Mouse (Mus musculus): ENCODE results near the gene Rgs6. TPM values are rescaled to one million over a fixed set of nuclear protein-coding genes. Genes with fewer than 3 reads are reported as not detected.

Gene Rgs6
- total RNA-seq, 2 experiments from 2014 or later = 12.6 to 13.8 TPM

GRCm38 (mm10) chr12:83143574-83143973 is 555.5 kb downstream of the Rgs6 start:
- intact Hi-C loops (cut with DNase I) = no loop called here

GRCm38 (mm10) chr12:83145074-83145473 is 557.0 kb downstream of the Rgs6 start:
- intact Hi-C loops (cut with DNase I) = no loop called here
- DNase-seq (ENCODE audit: low spot score) = no peak

More at GRCm38 (mm10) chr12:83143574-83143973, 555.5 kb downstream of the Rgs6 start:
- no peak for DNase-seq (ENCODE audit: low spot score)

DNA sequence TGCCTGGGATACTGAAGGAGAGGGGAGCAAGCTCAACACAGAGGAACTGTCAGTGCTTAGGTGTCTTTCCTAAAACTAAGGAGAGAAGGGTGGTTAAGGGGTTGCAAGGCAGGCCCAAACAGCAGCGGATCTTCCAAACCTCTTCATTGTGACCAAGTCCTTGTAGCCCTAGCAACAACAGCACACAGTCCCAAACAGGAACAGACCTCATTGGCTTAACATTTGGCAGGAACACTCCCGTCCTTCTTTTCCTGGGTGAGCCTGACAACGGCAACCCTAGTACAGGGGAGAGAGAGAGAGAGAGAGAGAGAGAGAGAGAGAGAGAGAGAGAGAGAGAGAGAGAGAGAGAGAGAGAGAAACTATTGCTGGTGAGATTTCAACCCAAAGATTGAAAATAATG is 557.8 kb downstream of the Rgs6 start:
- intact Hi-C loops (cut with DNase I) = no loop called here
- no peak for DNase-seq (ENCODE audit: low spot score)

DNA sequence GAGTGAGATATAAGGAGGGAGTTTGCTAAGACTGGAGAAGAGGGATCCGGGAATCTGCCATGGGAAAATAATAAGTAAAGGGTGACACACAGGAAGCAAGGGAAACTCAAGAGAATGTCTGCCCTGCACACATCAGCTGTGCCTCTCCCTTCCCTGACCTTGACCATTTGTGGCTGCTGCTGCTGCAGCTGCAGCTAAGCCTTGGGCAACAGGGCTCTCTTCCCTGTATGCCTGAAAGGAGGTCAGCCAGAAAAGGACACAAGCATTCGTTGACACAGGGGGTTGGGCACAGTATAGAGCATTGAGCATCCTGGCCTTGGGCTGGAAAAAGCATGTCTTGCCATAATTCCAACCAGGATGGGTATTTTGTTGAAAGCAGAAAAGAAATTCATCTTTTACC is 558.8 kb downstream of the Rgs6 start:
- intact Hi-C loops (cut with DNase I) = no loop called here

DNA sequence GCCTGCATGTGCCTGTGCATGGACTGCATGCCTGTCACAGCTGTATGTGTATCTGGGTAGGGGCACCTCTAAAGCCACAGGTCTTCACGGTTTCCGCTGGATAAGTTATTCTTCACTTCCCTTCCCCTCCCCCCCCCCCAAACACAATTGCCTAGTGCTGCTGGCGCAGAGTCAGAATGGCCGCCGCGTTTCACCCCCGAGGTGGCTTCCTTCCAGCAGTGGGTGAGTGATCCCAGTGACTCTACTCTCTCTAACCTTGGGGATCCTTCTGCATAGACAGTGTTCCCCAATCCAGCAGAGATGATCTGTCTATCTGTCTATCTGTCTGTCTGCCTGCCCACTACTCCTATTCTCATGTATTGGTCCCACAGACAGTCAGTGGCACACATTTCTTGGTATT is 561.9 kb downstream of the Rgs6 start:
- DNase-seq (ENCODE audit: low spot score) = no peak
- intact Hi-C loops (cut with DNase I) = no loop called here

More for the DNA sequence above, 558.8 kb downstream of the Rgs6 start:
- no peak for DNase-seq (ENCODE audit: low spot score)

GRCm38 (mm10) chr12:83150813-83151212 is 562.7 kb downstream of the Rgs6 start:
- DNase-seq (ENCODE audit: low spot score) = no peak
- intact Hi-C loops (cut with DNase I) = no loop called here

GRCm38 (mm10) chr12:83151474-83151873 is 563.4 kb downstream of the Rgs6 start:
- DNase-seq (ENCODE audit: low spot score) = no peak
- intact Hi-C loops (cut with DNase I) = no loop called here

DNA sequence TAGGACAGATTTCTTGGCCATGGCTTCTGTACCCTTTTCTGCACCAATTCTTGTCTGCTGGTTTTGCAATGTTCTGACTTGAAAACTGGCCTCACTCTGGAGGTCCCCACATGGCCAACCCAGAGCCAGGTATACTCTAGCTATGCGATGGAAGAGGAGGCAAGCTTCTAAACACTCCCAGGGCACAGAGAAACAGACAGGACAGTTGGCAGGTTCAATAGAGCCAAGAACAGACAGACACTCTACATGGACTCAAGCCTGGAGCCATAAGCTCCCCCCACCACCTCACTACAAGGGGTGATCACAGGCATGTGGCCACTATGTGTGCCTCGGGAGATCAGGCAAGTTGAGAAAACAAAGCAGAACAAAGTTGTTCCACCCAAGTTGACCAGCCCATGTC is 572.1 kb downstream of the Rgs6 start:
- intact Hi-C loops (cut with DNase I) = no loop called here
- no peak for DNase-seq (ENCODE audit: low spot score)

DNA sequence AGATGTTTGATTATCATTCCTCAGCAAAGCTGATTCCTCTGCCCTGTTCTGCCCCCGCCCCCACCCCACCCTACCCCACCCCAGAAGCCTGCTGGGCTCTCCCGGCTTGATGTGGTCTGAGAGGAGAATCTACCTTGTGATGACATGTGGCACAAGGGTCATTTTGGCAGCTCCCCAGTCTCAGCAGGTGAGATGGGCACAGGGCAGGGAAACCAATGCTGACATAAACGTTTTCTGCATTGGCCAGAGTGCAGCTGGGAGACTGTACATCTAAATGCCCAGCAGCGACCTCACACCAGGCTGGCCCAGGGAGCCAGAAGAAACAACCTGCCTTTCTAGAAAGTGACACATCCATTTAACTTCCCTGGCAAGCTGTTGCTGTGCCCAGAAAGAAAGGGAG is 572.6 kb downstream of the Rgs6 start:
- DNase-seq (ENCODE audit: low spot score) = no peak
- intact Hi-C loops (cut with DNase I) = no loop called here

GRCm38 (mm10) chr12:83163721-83164120 is 575.6 kb downstream of the Rgs6 start:
- no peak for DNase-seq (ENCODE audit: low spot score)
- intact Hi-C loops (cut with DNase I) = no loop called here

GRCm38 (mm10) chr12:83165058-83165457 is 577.0 kb downstream of the Rgs6 start:
- DNase-seq (ENCODE audit: low spot score) = no peak
- intact Hi-C loops (cut with DNase I) = no loop called here

- DNase-seq (ENCODE audit: low spot score) = no peak
- intact Hi-C loops (cut with DNase I) = no loop called here
These were observed 580.2 kb downstream of the Rgs6 start for GRCm38 (mm10) chr12:83168310-83168709.

DNA sequence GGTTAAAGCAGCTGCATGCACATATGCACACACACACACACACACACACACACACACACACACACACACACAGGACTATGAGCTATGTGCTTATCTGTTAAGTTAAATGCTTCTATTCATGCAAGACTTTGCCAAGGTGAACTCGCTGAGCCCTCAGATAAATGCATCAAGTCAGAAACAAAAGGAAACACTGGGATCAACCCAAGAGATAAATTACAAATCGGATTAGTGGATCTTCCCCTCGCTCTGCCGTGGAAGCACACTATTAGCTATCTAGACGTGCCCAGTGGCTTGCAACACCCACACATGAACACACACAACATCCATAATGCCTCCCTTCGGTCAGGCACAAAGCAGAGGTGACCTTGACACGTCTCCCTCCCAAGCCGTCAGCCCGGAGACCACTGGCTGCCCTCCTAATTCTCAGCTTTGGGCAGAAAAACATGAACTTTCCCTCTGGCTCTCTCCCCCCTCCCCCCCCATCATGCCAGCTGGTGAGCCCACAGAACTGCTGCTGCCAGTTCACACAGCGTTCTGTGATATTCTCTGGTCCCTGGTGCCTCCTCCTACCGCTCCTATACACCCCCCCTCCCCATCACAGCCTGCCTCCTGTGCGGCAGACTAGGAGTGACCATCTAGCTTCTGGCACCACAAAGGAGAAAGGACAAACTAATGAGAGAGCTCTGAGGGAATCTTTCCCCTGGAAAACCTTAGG is 581.6 kb downstream of the Rgs6 start:
- intact Hi-C loops (cut with DNase I) = no loop called here
- DNase-seq (ENCODE audit: low spot score) = no peak

DNA sequence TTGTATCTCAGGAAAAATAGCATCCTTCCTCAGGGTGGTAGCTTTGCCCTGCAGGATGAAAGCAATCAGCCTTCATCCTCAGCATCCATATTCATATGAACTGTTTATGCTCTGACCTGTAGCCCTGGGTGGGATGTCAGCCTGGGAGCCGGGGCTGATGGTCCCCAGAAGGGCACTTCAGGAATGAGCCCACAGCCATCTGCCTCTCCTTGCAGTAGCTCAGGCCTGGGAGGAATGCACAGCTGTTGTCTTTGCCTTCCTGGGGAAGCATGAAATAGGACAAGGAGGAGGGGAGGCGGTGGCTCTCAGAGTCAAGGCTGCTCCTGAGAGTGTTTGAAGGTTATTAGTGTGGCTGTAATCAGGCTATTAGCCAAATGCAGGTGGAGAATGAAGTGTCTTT is 590.7 kb downstream of the Rgs6 start:
- DNase-seq (ENCODE audit: low spot score) = no peak
- intact Hi-C loops (cut with DNase I) = no loop called here

- DNase-seq (ENCODE audit: low spot score) = no peak
- intact Hi-C loops (cut with DNase I) = no loop called here
These were observed 591.8 kb downstream of the Rgs6 start for GRCm38 (mm10) chr12:83179860-83180259.

DNA sequence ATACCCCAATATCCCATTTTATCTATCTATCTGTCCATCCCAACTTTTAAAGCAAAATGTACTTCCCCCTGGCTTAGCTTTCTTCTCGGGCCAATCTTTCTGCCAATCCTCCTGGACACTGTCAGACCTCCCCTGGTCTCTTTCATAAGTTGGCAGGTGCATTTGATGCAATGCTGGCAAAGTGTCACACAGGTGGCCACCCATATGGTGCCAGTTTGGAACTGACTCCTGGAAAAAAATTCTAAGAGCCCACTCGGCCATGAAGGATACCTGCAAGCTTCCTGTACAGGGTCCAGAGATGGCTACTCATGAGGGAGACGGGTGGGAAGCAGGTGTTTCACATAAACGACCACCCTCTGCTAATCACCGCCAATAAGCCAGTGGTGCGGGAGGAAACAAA is 592.5 kb downstream of the Rgs6 start:
- DNase-seq (ENCODE audit: low spot score) = no peak
- intact Hi-C loops (cut with DNase I) = no loop called here

DNA sequence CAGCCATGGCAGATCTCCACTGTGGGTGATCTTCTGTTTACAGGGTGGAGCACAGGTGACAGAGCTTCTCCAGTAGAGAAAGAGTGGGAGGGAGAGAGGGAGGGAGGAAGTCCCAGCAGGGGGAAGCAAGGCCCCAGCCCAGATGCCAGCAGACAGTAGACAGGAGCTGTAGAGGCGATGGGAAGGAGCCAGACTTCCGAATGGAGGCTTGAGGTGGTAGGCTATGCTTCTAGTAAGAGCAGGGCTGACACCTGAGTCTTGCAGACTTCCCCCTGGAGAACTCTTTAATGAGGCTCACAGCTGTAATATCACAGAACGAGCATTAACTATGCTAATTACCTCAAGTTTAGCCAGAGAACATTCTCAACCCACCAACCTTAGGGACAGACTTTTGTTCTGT is 613.6 kb downstream of the Rgs6 start:
- no peak for DNase-seq (ENCODE audit: low spot score)
- intact Hi-C loops (cut with DNase I) = no loop called here

DNA sequence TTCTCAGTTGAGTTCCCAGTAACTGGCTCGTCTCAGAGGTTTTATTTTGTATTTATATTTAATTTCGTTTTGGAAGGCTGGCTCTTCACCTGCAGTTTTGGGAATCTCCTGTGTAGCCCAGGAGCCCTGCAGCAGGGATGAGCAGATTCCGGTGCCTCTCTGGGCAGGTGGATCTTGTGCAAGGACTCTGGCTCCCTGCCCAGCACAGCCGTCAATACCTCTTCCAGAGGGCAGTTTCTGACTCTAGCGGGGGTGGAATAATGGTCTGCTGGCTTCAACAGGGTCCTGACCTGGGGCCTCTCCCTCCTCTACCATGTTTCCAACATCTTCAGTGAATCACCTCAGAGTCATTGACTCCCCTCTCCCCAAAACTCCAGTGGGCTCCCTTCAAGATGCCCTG is 616.3 kb downstream of the Rgs6 start:
- intact Hi-C loops (cut with DNase I) = no loop called here
- no peak for DNase-seq (ENCODE audit: low spot score)

DNA sequence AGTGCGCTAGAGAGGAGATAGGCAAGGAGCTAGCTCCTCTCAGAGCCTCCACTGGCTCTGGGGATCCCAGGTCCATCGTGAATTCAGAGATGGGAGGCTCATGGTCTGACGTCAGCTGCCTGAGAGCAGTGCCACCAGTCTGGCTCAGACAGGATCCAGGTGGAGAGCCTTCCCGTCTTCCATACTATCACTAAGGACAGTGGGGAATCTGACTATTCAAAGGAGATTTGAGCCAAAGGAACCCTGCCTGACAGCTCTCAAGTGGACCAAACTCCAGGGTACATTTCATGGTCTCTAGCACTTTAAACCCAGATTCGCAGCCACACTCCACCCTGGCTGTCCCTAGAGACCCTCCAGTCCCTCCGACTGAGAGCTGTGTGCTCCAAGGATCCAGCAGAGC is 618.8 kb downstream of the Rgs6 start:
- intact Hi-C loops (cut with DNase I) = loop anchor here (5.0 kb wide), 1 partner anchor 90 kb away; no protein-coding TSS in a partner anchor
- DNase-seq (ENCODE audit: low spot score) = no peak

DNA sequence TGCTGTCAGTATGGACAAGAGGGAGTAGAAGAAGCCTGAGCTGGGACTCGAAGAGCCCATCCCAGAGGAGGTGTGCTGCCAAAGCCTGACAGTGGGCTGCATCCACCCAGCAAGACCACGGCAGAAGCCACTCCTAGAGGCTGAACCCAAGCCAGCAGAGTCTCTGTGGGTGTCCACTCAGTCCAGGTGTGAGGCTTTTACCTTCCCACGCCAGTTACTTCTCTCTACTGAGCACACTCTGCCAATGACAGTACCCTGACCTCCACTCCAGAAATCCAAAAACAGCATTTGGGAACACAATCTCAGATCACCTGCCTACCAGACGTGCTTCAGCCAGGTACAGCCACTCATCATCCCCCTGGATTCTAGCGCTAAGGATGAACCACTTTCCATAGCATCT is 619.4 kb downstream of the Rgs6 start:
- intact Hi-C loops (cut with DNase I) = loop anchor here (5.0 kb wide), 1 partner anchor 90 kb away; no protein-coding TSS in a partner anchor
- DNase-seq (ENCODE audit: low spot score) = no peak

- intact Hi-C loops (cut with DNase I) = loop anchor here (5.0 kb wide), 1 partner anchor 91 kb away; no protein-coding TSS in a partner anchor
- no peak for DNase-seq (ENCODE audit: low spot score)
These were observed 619.9 kb downstream of the Rgs6 start for GRCm38 (mm10) chr12:83208011-83208410.

DNA sequence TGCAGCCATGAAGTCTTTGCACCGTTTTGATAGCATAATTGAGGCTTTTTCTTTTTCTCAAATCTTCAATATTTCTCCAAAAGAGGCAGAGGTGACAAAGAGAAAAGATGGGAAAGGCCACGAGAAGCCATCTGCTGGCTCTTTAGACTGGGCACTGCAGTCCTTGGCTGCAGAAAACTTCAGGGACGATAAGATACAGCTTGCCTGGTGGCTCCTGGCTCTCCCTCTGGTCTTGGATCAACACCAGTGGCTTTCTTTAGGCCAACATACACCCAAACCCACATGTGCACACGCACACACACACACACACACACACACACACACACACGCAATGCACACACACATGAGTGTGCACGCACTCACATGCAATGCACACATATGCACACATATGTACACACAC is 620.7 kb downstream of the Rgs6 start:
- DNase-seq (ENCODE audit: low spot score) = no peak
- intact Hi-C loops (cut with DNase I) = loop anchor here (5.0 kb wide), 1 partner anchor 92 kb away; no protein-coding TSS in a partner anchor

All from heart, postnatal 25 days (tissue).